Mouse (Mus musculus) G1E (cell line): ENCODE data around the gene Clns1a. TPM values are rescaled to one million over a fixed set of nuclear protein-coding genes. Genes with fewer than 3 reads are reported as not detected.

Experiments used
- ATAC-seq: 2 replicates; pipeline ENCODE4 v1.8.0; 2016; ENCODE audit warnings: mild to moderate bottlenecking; ENCODE audit not compliant: insufficient number of reproducible peaks, poor library complexity, low FRiP score, severe bottlenecking; ENCODE audit errors: extremely low read depth
- DNase-seq: peaks from one replicate; pipeline ENCODE4 v3.0.0; 2012; ENCODE audit warnings: low spot score
- H3K27me3 ChIP-seq: 2 replicates; pipeline ENCODE4 v1.6.1; 2012; ENCODE audit warnings: mild to moderate bottlenecking, low read length, inconsistent platforms; ENCODE audit not compliant: insufficient read depth
- H3K36me3 ChIP-seq: replicated peaks from 2 replicates; pipeline ENCODE3; 2012; ENCODE audit warnings: mild to moderate bottlenecking, inconsistent platforms
- H3K4me1 ChIP-seq: 2 replicates; pipeline ENCODE4 v1.6.1; 2012; ENCODE audit warnings: low read depth, low read length, inconsistent platforms, mixed read lengths; ENCODE audit not compliant: insufficient read depth
- H3K4me3 ChIP-seq: 2 replicates; pipeline ENCODE4 v1.5.1; 2012; ENCODE audit warnings: low read depth, mild to moderate bottlenecking, inconsistent platforms, low read length, moderate library complexity, mixed read lengths
- H3K9me3 ChIP-seq: replicated peaks from 2 replicates; pipeline ENCODE4 v1.6.1; 2012; ENCODE audit warnings: inconsistent platforms
- CTCF ChIP-seq: IDR thresholded peaks from 2 replicates; pipeline ENCODE4 v1.5.1; 2012; ENCODE audit warnings: low read depth, low read length, inconsistent platforms, mixed read lengths
- GATA1 ChIP-seq: IDR thresholded peaks from 2 replicates; pipeline ENCODE4 v1.6.1; 2012; ENCODE audit warnings: borderline replicate concordance, low read length, inconsistent platforms, mixed read lengths
- GATA2 ChIP-seq: IDR thresholded peaks from 2 replicates; pipeline ENCODE4 v1.6.1; 2012; ENCODE audit warnings: low read depth, low read length, inconsistent platforms, borderline replicate concordance
- POLR2AphosphoS5 ChIP-seq: IDR thresholded peaks from 2 replicates; pipeline ENCODE4 v1.6.1; 2012; ENCODE audit warnings: low read depth, low read length, inconsistent platforms; ENCODE audit not compliant: insufficient replicate concordance
- TAL1 ChIP-seq: conservative IDR thresholded peaks from 2 replicates; pipeline ENCODE4 v1.6.1; 2012; ENCODE audit warnings: low read depth, low read length, inconsistent platforms, mixed read lengths
- polyA plus RNA-seq: library from polyadenylated mRNA; stranded (reverse); fragments of >175 nt; gene quantifications from 2 replicates; pipeline ENCODE4 v1.2.3, GENCODE M21; 2012
- total RNA-seq, 2 experiments: library from RNA; stranded (forward) in 1 of 2; stranded (reverse) in 1 of 2; fragments of 200-1000 nt in 1 of 2; fragments of >200 nt in 1 of 2; fragmentation: Nextera tagmentation in 1 of 2; gene quantifications; 2 replicates each; pipeline ENCODE4 v1.2.3; 2014 to 2017

The Clns1a gene
- total and polyA plus RNA-seq, 3 experiments: 52.7 to 130 (median 92.0) TPM

- Histone ChIP-seq H3K27me3 (peaks cover 5% of the 10 kb centered on the region; the same call in 1 of the 2 replicates), H3K9me3 (no peaks in the 10 kb centered on the region), H3K4me1 (peaks cover 21% of the 10 kb centered on the region), H3K4me3 (no peak overlapping the region), H3K36me3 (no peaks in the 10 kb centered on the region)
- DNase-seq (no peak), ATAC-seq (no peak)
- TF ChIP-seq GATA2 (no peak), CTCF (no peak), POLR2AphosphoS5 (no peak), TAL1 (no peak), GATA1 (no peak)
Observed at GRCm38 (mm10) chr7:97764591-97764990, 68.2 kb downstream of the Clns1a start.

- DNase-seq (no peak), ATAC-seq (no peak)
- Histone ChIP-seq H3K9me3 (no peaks in the 10 kb centered on the region), H3K4me3 (no peak overlapping the region), H3K27me3 (peaks cover 5% of the 10 kb centered on the region; the same call in 1 of the 2 replicates), H3K36me3 (no peaks in the 10 kb centered on the region), H3K4me1 (peaks cover 21% of the 10 kb centered on the region)
- TF ChIP-seq CTCF (no peak), GATA1 (no peak), TAL1 (no peak), POLR2AphosphoS5 (no peak), GATA2 (no peak)
Observed at GRCm38 (mm10) chr7:97765181-97765962, 68.9 kb downstream of the Clns1a start.

GRCm38 (mm10) chr7:97765963-97766347 is 69.5 kb downstream of the Clns1a start:
- no peaks in the 10 kb centered on the region for H3K9me3 ChIP-seq
- DNase-seq (no peak), ATAC-seq (no peak)
- no peak for TF ChIP-seq POLR2AphosphoS5
- no peak for TF ChIP-seq CTCF
- TF ChIP-seq GATA2: no peak
- TF ChIP-seq GATA1: no peak
- no peak for TF ChIP-seq TAL1
- no peaks in the 10 kb centered on the region for H3K36me3 ChIP-seq
- H3K4me3 ChIP-seq: no peak overlapping the region
- peaks cover 21% of the 10 kb centered on the region for H3K4me1 ChIP-seq
- H3K27me3 ChIP-seq: peaks cover 5% of the 10 kb centered on the region; the same call in 1 of the 2 replicates

GRCm38 (mm10) chr7:97766406-97767166 is 70.2 kb downstream of the Clns1a start:
- DNase-seq (no peak), ATAC-seq (no peak)
- H3K27me3 ChIP-seq: peaks cover 5% of the 10 kb centered on the region; the same call in 1 of the 2 replicates
- H3K4me1 ChIP-seq: peaks cover 21% of the 10 kb centered on the region
- H3K4me3 ChIP-seq: no peak overlapping the region
- H3K36me3 ChIP-seq: no peaks in the 10 kb centered on the region
- TF ChIP-seq TAL1 (no peak), CTCF (no peak), POLR2AphosphoS5 (no peak), GATA2 (no peak), GATA1 (no peak)
- H3K9me3 ChIP-seq: no peaks in the 10 kb centered on the region

GRCm38 (mm10) chr7:97767841-97768240 is 71.4 kb downstream of the Clns1a start:
- no peaks in the 10 kb centered on the region for H3K9me3 ChIP-seq
- peaks cover 21% of the 10 kb centered on the region for H3K4me1 ChIP-seq
- TF ChIP-seq POLR2AphosphoS5 (no peak), GATA1 (no peak), TAL1 (no peak), CTCF (no peak), GATA2 (no peak)

GRCm38 (mm10) chr7:97769020-97769419 is 72.6 kb downstream of the Clns1a start:
- no peak for DNase-seq
- Histone ChIP-seq H3K27me3 (peaks cover 12% of the 10 kb centered on the region), H3K4me3 (no peak overlapping the region), H3K36me3 (no peaks in the 10 kb centered on the region), H3K9me3 (no peaks in the 10 kb centered on the region), H3K4me1 (peaks cover 18% of the 10 kb centered on the region)
- ATAC-seq: no peak
- no peak for TF ChIP-seq TAL1
- TF ChIP-seq POLR2AphosphoS5: no peak
- no peak for TF ChIP-seq GATA1
- no peak for TF ChIP-seq GATA2
- TF ChIP-seq CTCF: no peak

More at GRCm38 (mm10) chr7:97767841-97768240, 71.4 kb downstream of the Clns1a start:
- Histone ChIP-seq H3K36me3 (no peaks in the 10 kb centered on the region), H3K4me3 (no peak overlapping the region), H3K27me3 (peaks cover 8% of the 10 kb centered on the region)
- DNase-seq (no peak), ATAC-seq (no peak)

Other genes starting within 250 kb of the Clns1a start
- not detected in 2 replicates for gene Kctd14, start 245.3 kb upstream of the Clns1a start, total RNA-seq (2014; fragmentation: Nextera tagmentation)
- 0.11 TPM in 1 of 2 replicates, not detected in the other for gene Kctd14, start 245.3 kb upstream of the Clns1a start, total RNA-seq (2017)
- not detected in 2 replicates for gene Kctd14, start 245.3 kb upstream of the Clns1a start, polyA plus RNA-seq
- 95.3 and 123 TPM in 2 replicates for gene Ints4, start 215.7 kb upstream of the Clns1a start, total RNA-seq (2014; fragmentation: Nextera tagmentation)
- gene Ints4, start 215.7 kb upstream of the Clns1a start, total RNA-seq (2017): 39.6 and 43.8 TPM in 2 replicates
- 3.3 and 4.7 TPM in 2 replicates for gene Ints4, start 215.7 kb upstream of the Clns1a start, polyA plus RNA-seq
- 16.1 and 19.9 TPM in 2 replicates for gene Aamdc, start 117.1 kb upstream of the Clns1a start, total RNA-seq (2014; fragmentation: Nextera tagmentation)
- gene Aamdc, start 117.1 kb upstream of the Clns1a start, total RNA-seq (2017): 16.1 and 20.8 TPM in 2 replicates
- gene Aamdc, start 117.1 kb upstream of the Clns1a start, polyA plus RNA-seq: 2.1 and 3.2 TPM in 2 replicates
- gene Rsf1, start 116.7 kb upstream of the Clns1a start, total RNA-seq (2014; fragmentation: Nextera tagmentation): 48.2 and 58.5 TPM in 2 replicates
- gene Rsf1, start 116.7 kb upstream of the Clns1a start, total RNA-seq (2017): 24.9 and 33.4 TPM in 2 replicates
- gene Rsf1, start 116.7 kb upstream of the Clns1a start, polyA plus RNA-seq: 14.2 and 14.8 TPM in 2 replicates
- gene Aqp11, start 41.7 kb downstream of the Clns1a start, total RNA-seq (2014; fragmentation: Nextera tagmentation): 17.9 and 28.3 TPM in 2 replicates
- 8.9 and 11.0 TPM in 2 replicates for gene Aqp11, start 41.7 kb downstream of the Clns1a start, total RNA-seq (2017)
- 17.2 and 18.0 TPM in 2 replicates for gene Aqp11, start 41.7 kb downstream of the Clns1a start, polyA plus RNA-seq
- gene Pak1, start 91.9 kb downstream of the Clns1a start, total RNA-seq (2014; fragmentation: Nextera tagmentation): not detected in 2 replicates
- gene Pak1, start 91.9 kb downstream of the Clns1a start, total RNA-seq (2017): 0.06 and 0.16 TPM in 2 replicates
- 0.15 and 0.39 TPM in 2 replicates for gene Pak1, start 91.9 kb downstream of the Clns1a start, polyA plus RNA-seq
- gene Gdpd4, start 223.3 kb downstream of the Clns1a start, total RNA-seq (2014; fragmentation: Nextera tagmentation): not detected in 2 replicates
- gene Gdpd4, start 223.3 kb downstream of the Clns1a start, total RNA-seq (2017): 0.05 TPM in 1 of 2 replicates, not detected in the other
- gene Gdpd4, start 223.3 kb downstream of the Clns1a start, polyA plus RNA-seq: not detected in 2 replicates